ENCODE assay signal across 8 mouse cellular contexts in genomic region chr7:126566094-126566765, GRCm38 (mm10). TPM values are rescaled to one million over a fixed set of nuclear protein-coding genes. Genes with fewer than 3 reads are reported as not detected.
DNase-seq lines count a peak whose midpoint lies in the region; ATAC-seq lines count a peak whose summit lies in the region.

Gene Eif3c, minus strand, starts transcription at chr7:126566411.

- no peaks in the 10 kb centered on the region for H3K9me3 ChIP-seq in hindbrain, embryonic 14.5 days (ENCODE audit: control insufficient read depth, low read length)

- peaks cover 36% of the 10 kb centered on the region for H3K36me3 ChIP-seq in hindbrain, embryonic 14.5 days (replicated peaks; ENCODE audit: control insufficient read depth, insufficient read depth)

- peak within 1 kb of the TSS; percentile 86 for H3K4me3 ChIP-seq in hindbrain, embryonic 14.5 days (replicated peaks; ENCODE audit: low read length)

- WGBS in hindbrain, embryonic 14.5 days: 0% methylated on average over 46 of the region's 46 CpGs

- H3K4me2 ChIP-seq in hindbrain, embryonic 14.5 days (replicated peaks): peak within 1 kb of the TSS; percentile 72

- H3K9ac ChIP-seq in hindbrain, embryonic 14.5 days: peak within 1 kb of the TSS; percentile 83

- H3K27ac ChIP-seq in hindbrain, embryonic 14.5 days: peak within 1 kb of the TSS; percentile 65

- H3K27me3 ChIP-seq in hindbrain, embryonic 14.5 days (ENCODE audit: control insufficient read depth, insufficient read depth, low read length): no peaks in the 10 kb centered on the region

- no peaks in the 10 kb centered on the region for H3K4me1 ChIP-seq in hindbrain, embryonic 14.5 days (replicated peaks; ENCODE audit: control insufficient read depth, insufficient read depth, low read length)

- peak; percentile 93 for ATAC-seq in hindbrain, embryonic 14.5 days (ENCODE audit: low FRiP score)

- DNase-seq in T-cell, adult 2 months (ENCODE audit: low spot score): peak; percentile 89
- peak; percentile 86 to 89 for DNase-seq in cerebellum, postnatal 25 days
- DNase-seq in frontal cortex, postnatal 25 days (ENCODE audit: low spot score in 2 of 2): peak; percentile 67 to 78
- DNase-seq in hindbrain, embryonic 14.5 days (ENCODE audit: low spot score): peak; percentile 94
- peak; percentile 81 to 82 for DNase-seq in layer of hippocampus, postnatal 36 days
- peak; percentile 96 for DNase-seq in lung, postnatal 36 days
- peak; percentile 94 for DNase-seq in retina, postnatal 1 day
- DNase-seq in urinary bladder, adult 2 months (ENCODE audit: low spot score): peak; percentile 67

RNA-seq across cellular contexts. Expression of gene Eif3c, which starts in this region (rescaled TPM):
- polyA plus RNA-seq in hindbrain, embryonic 14.5 days (2014; fragmentation: Nextera tagmentation; extraction: Ambion mirVana): 162 and 165 TPM in 2 replicates
- 100 to 1,000 TPM; 172 to 177 TPM for total RNA-seq in layer of hippocampus, postnatal 36 days (2021)
- polyA plus RNA-seq in urinary bladder, adult 2 months (2012; rRNA removed): 85.5 and 109 TPM in 2 replicates

Comparison
In these comparisons a context has a peak if more than half of its experiments do, and no peak if none do; other contexts are left out.
1. Peak in every context shown above with its lines: DNase-seq, ATAC-seq, H3K4me3 ChIP-seq and H3K27ac ChIP-seq.